ENCODE assay signal across 17 mouse cellular contexts in genomic region chr5:107051868-107052267, GRCm38 (mm10).
A peak's percentile ranks its signal among the peaks of the same experiment; 100 is the strongest.
DNase-seq lines count a peak whose midpoint lies in the region; ATAC-seq and TF ChIP-seq lines count a peak whose summit lies in the region.
"Had no signal": no experiment of that assay in that cellular context is flagged by ENCODE, and none has a peak within 500 bp of the region (broad histone marks: within the 10 kb centered on the region; RNA-seq: fewer than 3 reads in every experiment).

No protein-coding gene starts in this region.

- peak; percentile 72 for ATAC-seq in heart, embryonic 12.5 days (ENCODE audit: insufficient number of reproducible peaks, low FRiP score)
- ATAC-seq in embryonic facial prominence, embryonic 11.5 days (replicated peaks; ENCODE audit: insufficient number of reproducible peaks, low FRiP score, low TSS enrichment, low read depth) = no peak
- ATAC-seq: activated CD4-positive, CD25-positive, alpha-beta regulatory T cell, adult 4 months; forebrain, embryonic 16.5 days had no signal

- no peaks in the 10 kb centered on the region for H3K79me2 ChIP-seq in myocyte (ENCODE audit: control insufficient read depth, insufficient read depth)

- H3K36me3 ChIP-seq in heart, embryonic 12.5 days = no peaks in the 10 kb centered on the region
- no peaks in the 10 kb centered on the region for H3K36me3 ChIP-seq in embryonic facial prominence, embryonic 11.5 days (replicated peaks; ENCODE audit: control insufficient read depth, insufficient read depth, low read depth, low read length)
- H3K36me3 ChIP-seq in myocyte (ENCODE audit: control insufficient read depth, insufficient read depth) = no peaks in the 10 kb centered on the region
- H3K36me3 ChIP-seq: embryonic facial prominence, embryonic 15.5 days; G1E had no signal

- H3K27me3 ChIP-seq in heart, embryonic 12.5 days (replicated peaks) = no peaks in the 10 kb centered on the region
- H3K27me3 ChIP-seq in embryonic facial prominence, embryonic 11.5 days (ENCODE audit: control insufficient read depth, insufficient read depth, low read length) = no peaks in the 10 kb centered on the region
- H3K27me3 ChIP-seq in myocyte (ENCODE audit: control insufficient read depth, insufficient read depth, insufficient read length) = peaks cover 5% of the 10 kb centered on the region
- H3K27me3 ChIP-seq: embryonic facial prominence, embryonic 15.5 days had no signal

- DNase-seq in heart, postnatal 36 days = no peak
- peak; percentile 36 for DNase-seq in kidney, postnatal 10 days
- DNase-seq in kidney, adult 18-20 months = no peak
- peak; percentile 54 for DNase-seq in embryonic facial prominence, embryonic 11.5 days (ENCODE audit: low spot score)
- no peak for DNase-seq in spleen, postnatal 10 days (ENCODE audit: low spot score in 2 of 2)
- no peak for DNase-seq in T-cell, adult 2 months (ENCODE audit: low spot score)
- DNase-seq: B cell, adult 2 months; cerebellum, adult 2 months; gastrocnemius, postnatal 36 days; layer of hippocampus, postnatal 36 days; liver had no signal

- H3K4me2 ChIP-seq in heart, embryonic 12.5 days = 0 out of 2 replicates have a peak overlapping the region, but pooled peaks have one; percentile 2
- no peak overlapping the region for H3K4me2 ChIP-seq in embryonic facial prominence, embryonic 11.5 days (ENCODE audit: low read depth, low read length)
- no peak overlapping the region for H3K4me2 ChIP-seq in myocyte (ENCODE audit: low read depth)
- H3K4me2 ChIP-seq: embryonic facial prominence, embryonic 15.5 days had no signal

- TF ChIP-seq POLR2A in myocyte (IDR thresholded peaks at IDR 0.05; ENCODE audit: insufficient read length, low read depth) = no peak

- H3K4me1 ChIP-seq in heart, embryonic 12.5 days (replicated peaks) = peaks cover 81% of the 10 kb centered on the region
- H3K4me1 ChIP-seq in embryonic facial prominence, embryonic 11.5 days (ENCODE audit: control insufficient read depth, insufficient read depth, low read length) = no peaks in the 10 kb centered on the region

- no peaks in the 10 kb centered on the region for H3K9me3 ChIP-seq in heart, embryonic 12.5 days (replicated peaks)
- no peaks in the 10 kb centered on the region for H3K9me3 ChIP-seq in embryonic facial prominence, embryonic 11.5 days (replicated peaks; ENCODE audit: control insufficient read depth, low read length)
- H3K9me3 ChIP-seq: embryonic facial prominence, embryonic 15.5 days; G1E had no signal

- no peak overlapping the region for H3K4me3 ChIP-seq in heart, embryonic 12.5 days
- H3K4me3 ChIP-seq in embryonic facial prominence, embryonic 11.5 days (ENCODE audit: low read depth, low read length) = no peak overlapping the region
- H3K4me3 ChIP-seq in myocyte = no peak overlapping the region
- H3K4me3 ChIP-seq: embryonic facial prominence, embryonic 15.5 days had no signal

- H3K9ac ChIP-seq in heart, embryonic 12.5 days = no peak overlapping the region
- no peak overlapping the region for H3K9ac ChIP-seq in embryonic facial prominence, embryonic 11.5 days (replicated peaks; ENCODE audit: low read length)
- H3K9ac ChIP-seq: embryonic facial prominence, embryonic 15.5 days had no signal

- 24% methylated on average over 10 of the region's 10 CpGs for WGBS in heart, embryonic 12.5 days
- 74% methylated on average over 10 of the region's 10 CpGs for WGBS in embryonic facial prominence, embryonic 11.5 days

- peak overlapping the region; percentile 27 for H3ac ChIP-seq in myocyte (ENCODE audit: control insufficient read depth, insufficient read length)

- intact Hi-C loops in heart, postnatal 36 days (cut with DNase I) = no loop called here

- peak overlapping the region; percentile 74 for H3K27ac ChIP-seq in heart, embryonic 12.5 days (ENCODE audit: poor library complexity, severe bottlenecking)
- H3K27ac ChIP-seq in embryonic facial prominence, embryonic 11.5 days (replicated peaks; ENCODE audit: low read depth, low read length) = no peak overlapping the region

TF ChIP-seq in myocyte, 11 proteins besides CTCF, POLR2A, EP300 and RAD21:
- TF ChIP-seq TCF3 (IDR thresholded peaks at IDR 0.05; ENCODE audit: insufficient read length, low read depth) (no peak), E2F4 (IDR thresholded peaks at IDR 0.05; ENCODE audit: insufficient read depth) (no peak), CEBPB (IDR thresholded peaks at IDR 0.05; ENCODE audit: insufficient read depth, poor library complexity, severe bottlenecking) (no peak), MAX (IDR thresholded peaks at IDR 0.05; ENCODE audit: low read depth) (no peak), MYOG (IDR thresholded peaks at IDR 0.05; ENCODE audit: control insufficient read depth in 1 of 3, insufficient read depth in 1 of 3, insufficient read length in 2 of 3, low read depth in 2 of 3) (no peak), USF1 (IDR thresholded peaks at IDR 0.05; ENCODE audit: low read depth) (no peak), POLR2AphosphoS2 (IDR thresholded peaks at IDR 0.05; ENCODE audit: insufficient read length, low read depth) (no peak), SRF (IDR thresholded peaks at IDR 0.05; ENCODE audit: control insufficient read depth, insufficient read length, low read depth) (no peak), MYOD1 (IDR thresholded peaks at IDR 0.05; ENCODE audit: control insufficient read depth in 1 of 3, insufficient read length in 2 of 3, low read depth in 2 of 3) (no peak), TCF12 (IDR thresholded peaks at IDR 0.05; ENCODE audit: insufficient read depth, poor library complexity, severe bottlenecking) (no peak), REST (IDR thresholded peaks at IDR 0.05; ENCODE audit: insufficient read depth, insufficient read length) (no peak)

Comparison
In these comparisons a context has a peak if more than half of its experiments do, and no peak if none do; other contexts are left out.
1. DNase-seq: peak in kidney, postnatal 10 days (single experiment) and embryonic facial prominence, embryonic 11.5 days (single experiment); none in heart, postnatal 36 days (0 of 2), kidney, adult 18-20 months (single experiment), spleen, postnatal 10 days (0 of 2) and T-cell, adult 2 months (single experiment).